Mouse (Mus musculus): ENCODE measurements around the gene Defa21. TPM values are rescaled to one million over a fixed set of nuclear protein-coding genes. Genes with fewer than 3 reads are reported as not detected.

Defa21 gene
- polyA plus RNA-seq, 1 experiment from 2014 or later = not detected

Other genes starting within 250 kb of the Defa21 start
- not detected in 2 replicates for gene Defb33, start 132.9 kb upstream of the Defa21 start, polyA plus RNA-seq (2015; fragmentation: Nextera tagmentation; extraction: Ambion mirVana)
- gene Gm15056, start 122.9 kb upstream of the Defa21 start, polyA plus RNA-seq (2015; fragmentation: Nextera tagmentation; extraction: Ambion mirVana) = not detected in 2 replicates
- gene Gm6040, start 103.5 kb upstream of the Defa21 start, polyA plus RNA-seq (2015; fragmentation: Nextera tagmentation; extraction: Ambion mirVana) = not detected in 2 replicates
- gene AY761185, start 80.8 kb upstream of the Defa21 start, polyA plus RNA-seq (2015; fragmentation: Nextera tagmentation; extraction: Ambion mirVana) = not detected in 2 replicates
- not detected in 2 replicates for gene Defa23, start 29.5 kb downstream of the Defa21 start, polyA plus RNA-seq (2015; fragmentation: Nextera tagmentation; extraction: Ambion mirVana)
- gene Defa35, start 39.5 kb downstream of the Defa21 start, polyA plus RNA-seq (2015; fragmentation: Nextera tagmentation; extraction: Ambion mirVana) = not detected in 2 replicates
- gene Defa25, start 58.9 kb downstream of the Defa21 start, polyA plus RNA-seq (2015; fragmentation: Nextera tagmentation; extraction: Ambion mirVana) = not detected in 2 replicates
- gene Gm14851, start 70.5 kb downstream of the Defa21 start, polyA plus RNA-seq (2015; fragmentation: Nextera tagmentation; extraction: Ambion mirVana) = 0.63 TPM in 1 of 2 replicates, not detected in the other
- not detected in 2 replicates for gene Defa30, start 109.1 kb downstream of the Defa21 start, polyA plus RNA-seq (2015; fragmentation: Nextera tagmentation; extraction: Ambion mirVana)
- gene Defa22, start 136.7 kb downstream of the Defa21 start, polyA plus RNA-seq (2015; fragmentation: Nextera tagmentation; extraction: Ambion mirVana) = 0.78 TPM in 1 of 2 replicates, not detected in the other
- gene Defa31, start 166.1 kb downstream of the Defa21 start, polyA plus RNA-seq (2015; fragmentation: Nextera tagmentation; extraction: Ambion mirVana) = not detected in 2 replicates
- not detected in 2 replicates for gene Gm15293, start 176.0 kb downstream of the Defa21 start, polyA plus RNA-seq (2015; fragmentation: Nextera tagmentation; extraction: Ambion mirVana)
- gene Gm15292, start 224.2 kb downstream of the Defa21 start, polyA plus RNA-seq (2015; fragmentation: Nextera tagmentation; extraction: Ambion mirVana) = not detected in 2 replicates